Mouse (Mus musculus) liver, embryonic 12.5 days (tissue): ENCODE results near the gene Irx2. TPM values are rescaled to one million over a fixed set of nuclear protein-coding genes. Genes with fewer than 3 reads are reported as not detected.
A peak's percentile ranks its signal among the peaks of the same experiment; 100 is the strongest.

ENCODE experiments used
- ATAC-seq: fragments of 200-750 bp; cut with Nextera tagmentation; 2 replicates; pipeline ENCODE4 v1.8.0; 2017; ENCODE audit warnings: moderate number of reproducible peaks, mild to moderate bottlenecking, moderate library complexity
- H3K27ac ChIP-seq: fragments of 300-500 bp; sonication (generic); 2 replicates; pipeline ENCODE4 v1.5.1; 2016; ENCODE audit warnings: mild to moderate bottlenecking
- H3K27me3 ChIP-seq: fragments of 300-500 bp; sonication (generic); replicated peaks from 2 replicates; pipeline ENCODE4 v1.6.1; 2016; ENCODE audit warnings: mild to moderate bottlenecking, moderate library complexity
- H3K36me3 ChIP-seq: fragments of 300-500 bp; sonication (generic); 2 replicates; pipeline ENCODE4 v1.6.1; 2016; ENCODE audit warnings: mild to moderate bottlenecking, moderate library complexity
- H3K4me1 ChIP-seq: fragments of 300-500 bp; sonication (generic); 2 replicates; pipeline ENCODE4 v1.6.1; 2016
- H3K4me2 ChIP-seq: fragments of 300-500 bp; sonication (generic); 2 replicates; pipeline ENCODE4 v1.6.1; 2016; ENCODE audit warnings: mild to moderate bottlenecking, moderate library complexity
- H3K4me3 ChIP-seq: fragments of 300-500 bp; sonication (generic); 2 replicates; pipeline ENCODE4 v1.5.1; 2016; ENCODE audit warnings: mild to moderate bottlenecking, moderate library complexity
- H3K9ac ChIP-seq: fragments of 300-500 bp; sonication (generic); 2 replicates; pipeline ENCODE4 v1.6.1; 2016; ENCODE audit warnings: mild to moderate bottlenecking, moderate library complexity
- H3K9me3 ChIP-seq: fragments of 300-500 bp; sonication (generic); replicated peaks from 2 replicates; pipeline ENCODE4 v1.6.1; 2016; ENCODE audit warnings: mild to moderate bottlenecking, moderate library complexity
- WGBS: fragments of 180-500 bp; shearing (Covaris S2); methylation state at CpG from one replicate; pipeline ENCODE4 v1.1.7; 2016; ENCODE audit not compliant: insufficient replicate concordance; 5-methylcytosine and 5-hydroxymethylcytosine counted together
- polyA plus RNA-seq: library from polyadenylated mRNA; unstranded; fragments of >200 nt; fragmentation: Nextera tagmentation; extraction: Ambion mirVana; gene quantifications from 2 replicates; pipeline ENCODE4 v1.2.1, GENCODE M21; 2016

Irx2 gene
- 0.30 TPM in 1 of 2 replicates, not detected in the other for polyA plus RNA-seq

DNA sequence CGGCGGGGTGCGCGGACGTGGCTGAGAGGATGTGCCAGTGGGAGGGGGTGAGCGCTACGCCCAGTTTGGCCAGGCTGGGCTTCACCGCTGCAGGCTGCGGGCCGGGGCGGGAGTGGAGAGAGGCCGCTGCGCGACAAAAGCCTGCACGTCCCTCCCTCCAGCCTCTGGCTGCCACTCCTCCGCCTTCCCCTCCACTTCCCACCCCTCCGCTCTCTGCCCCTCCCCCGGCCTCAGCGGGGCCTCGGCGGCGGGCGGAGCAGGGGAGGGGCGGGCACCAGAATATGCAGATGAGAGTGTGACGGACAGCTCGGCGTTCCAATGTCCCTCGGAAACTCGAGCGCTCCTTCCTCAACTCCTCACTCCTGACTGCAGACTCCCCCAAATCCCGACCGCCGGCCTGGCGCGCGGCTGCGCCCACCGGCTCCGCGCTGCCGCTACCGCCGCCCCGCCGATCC lies at the start of gene Irx2:
Gene Irx2, plus strand, starts transcription at position 359 of the 455 bp plus-strand sequence.
- no peak within 1 kb of the TSS for H3K9ac ChIP-seq
- 0% methylated on average over 37 of the region's 45 CpGs for WGBS
- peaks cover 9% of the 10 kb centered on the region; the same call in 1 of the 2 replicates for H3K4me1 ChIP-seq
- no peaks in the 10 kb centered on the region for H3K36me3 ChIP-seq
- no peaks in the 10 kb centered on the region for H3K9me3 ChIP-seq
- ATAC-seq, result peak; percentile 85
- H3K27ac ChIP-seq, result no peak within 1 kb of the TSS
- H3K27me3 ChIP-seq, result peaks cover 99% of the 10 kb centered on the region
- peak within 1 kb of the TSS; percentile 49 for H3K4me3 ChIP-seq
- peak within 1 kb of the TSS; percentile 66 for H3K4me2 ChIP-seq

DNA sequence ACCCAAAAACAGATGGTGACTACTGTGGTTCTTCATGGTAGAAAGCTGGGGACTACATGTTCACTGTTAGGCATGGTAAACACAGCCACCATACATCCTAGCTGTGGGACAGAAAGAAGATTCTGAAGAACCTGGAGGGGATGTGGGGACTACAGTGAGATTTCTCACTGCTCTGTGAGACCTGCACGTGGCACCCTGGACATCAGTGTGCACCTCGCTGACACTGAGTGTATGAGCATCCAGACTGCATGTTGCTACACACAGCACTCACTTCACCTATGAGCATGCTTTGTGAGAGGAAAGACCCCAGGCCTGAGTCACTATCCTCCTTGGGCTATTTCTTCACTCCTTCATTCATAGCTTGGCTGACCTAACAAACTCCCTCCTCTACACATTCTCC lies 47.3 kb upstream of the Irx2 start:
- no peak overlapping the region for H3K27ac ChIP-seq
- H3K4me2 ChIP-seq, result no peak overlapping the region
- no peak overlapping the region for H3K4me3 ChIP-seq
- no peaks in the 10 kb centered on the region for H3K4me1 ChIP-seq
- no peak overlapping the region for H3K9ac ChIP-seq
- ATAC-seq, result no peak
- no peaks in the 10 kb centered on the region for H3K9me3 ChIP-seq
- H3K36me3 ChIP-seq, result no peaks in the 10 kb centered on the region
- H3K27me3 ChIP-seq, result no peaks in the 10 kb centered on the region
- WGBS, result 63% methylated on average over 2 of the region's 2 CpGs

GRCm38 (mm10) chr13:72592526-72592925 lies 36.1 kb upstream of the Irx2 start:
- Histone ChIP-seq H3K27me3 (no peaks in the 10 kb centered on the region), H3K4me1 (no peaks in the 10 kb centered on the region), H3K27ac (no peak overlapping the region), H3K4me2 (no peak overlapping the region), H3K4me3 (no peak overlapping the region), H3K9me3 (no peaks in the 10 kb centered on the region), H3K9ac (no peak overlapping the region), H3K36me3 (no peaks in the 10 kb centered on the region)
- 61% methylated on average over 4 of the region's 4 CpGs for WGBS
- ATAC-seq, result no peak

DNA sequence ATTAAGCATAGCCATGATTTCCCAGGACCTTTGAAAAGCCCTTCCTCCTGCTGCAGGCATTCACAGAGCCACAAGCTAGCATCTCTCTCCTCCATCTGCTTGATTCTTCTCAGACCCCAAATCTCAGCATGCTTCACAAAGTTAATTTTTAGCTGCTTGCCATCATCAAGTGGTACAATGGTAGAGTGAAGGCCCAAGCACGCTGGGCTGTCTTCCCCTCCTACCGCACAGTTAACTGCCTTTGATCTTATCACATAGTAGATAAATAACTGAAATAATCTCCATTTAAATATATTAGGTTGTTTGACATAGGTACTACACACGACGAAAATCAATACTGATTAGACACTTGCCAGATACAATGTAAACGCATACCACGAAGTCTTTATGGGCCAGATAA lies 35.3 kb upstream of the Irx2 start:
- WGBS, result 62% methylated on average over 6 of the region's 6 CpGs
- Histone ChIP-seq H3K4me2 (no peak overlapping the region), H3K4me1 (no peaks in the 10 kb centered on the region), H3K9ac (no peak overlapping the region), H3K4me3 (no peak overlapping the region), H3K27me3 (no peaks in the 10 kb centered on the region), H3K27ac (no peak overlapping the region), H3K9me3 (no peaks in the 10 kb centered on the region), H3K36me3 (no peaks in the 10 kb centered on the region)
- ATAC-seq, result no peak

GRCm38 (mm10) chr13:72593710-72594111 lies 34.9 kb upstream of the Irx2 start:
- H3K27ac ChIP-seq, result no peak overlapping the region
- H3K9me3 ChIP-seq, result no peaks in the 10 kb centered on the region
- WGBS, result 46% methylated on average over 4 of the region's 4 CpGs

DNA sequence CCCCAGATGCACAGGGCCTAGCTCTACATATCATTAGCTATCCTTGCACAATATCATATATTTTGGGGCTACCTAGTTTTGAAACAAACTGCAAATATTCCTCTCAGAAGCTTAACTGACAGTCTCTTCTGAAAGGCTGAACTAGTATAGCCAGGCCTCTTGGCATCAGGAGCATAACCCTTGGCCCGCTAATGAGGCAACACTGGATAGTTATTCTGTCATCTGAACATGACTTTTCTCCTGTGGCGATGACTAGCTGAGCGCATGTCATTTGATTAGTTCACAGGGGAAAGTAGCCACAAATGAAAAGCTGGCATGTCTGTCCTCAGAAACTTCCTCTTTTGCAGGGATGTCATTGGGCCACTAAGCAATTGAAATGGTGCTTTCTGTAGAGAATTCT lies 29.4 kb upstream of the Irx2 start:
- H3K4me2 ChIP-seq, result no peak overlapping the region
- H3K9ac ChIP-seq, result no peak overlapping the region
- no peaks in the 10 kb centered on the region for H3K9me3 ChIP-seq
- WGBS, result 57% methylated on average over 3 of the region's 3 CpGs
- no peaks in the 10 kb centered on the region for H3K4me1 ChIP-seq
- H3K27me3 ChIP-seq, result no peaks in the 10 kb centered on the region
- no peaks in the 10 kb centered on the region for H3K36me3 ChIP-seq
- H3K27ac ChIP-seq, result no peak overlapping the region
- no peak for ATAC-seq
- no peak overlapping the region for H3K4me3 ChIP-seq

More at GRCm38 (mm10) chr13:72593710-72594111, 34.9 kb upstream of the Irx2 start:
- H3K4me2 ChIP-seq, result no peak overlapping the region
- H3K4me3 ChIP-seq, result no peak overlapping the region
- H3K9ac ChIP-seq, result no peak overlapping the region
- H3K4me1 ChIP-seq, result no peaks in the 10 kb centered on the region
- H3K27me3 ChIP-seq, result no peaks in the 10 kb centered on the region
- ATAC-seq, result no peak
- no peaks in the 10 kb centered on the region for H3K36me3 ChIP-seq

GRCm38 (mm10) chr13:72608706-72609105 lies 19.9 kb upstream of the Irx2 start:
- Histone ChIP-seq H3K4me2 (no peak overlapping the region), H3K27me3 (no peaks in the 10 kb centered on the region), H3K4me1 (no peaks in the 10 kb centered on the region), H3K9me3 (no peaks in the 10 kb centered on the region), H3K9ac (no peak overlapping the region), H3K36me3 (no peaks in the 10 kb centered on the region), H3K4me3 (no peak overlapping the region), H3K27ac (no peak overlapping the region)
- ATAC-seq, result no peak
- WGBS, result 61% methylated on average over 16 of the region's 16 CpGs

- no peaks in the 10 kb centered on the region for H3K9me3 ChIP-seq
- H3K27me3 ChIP-seq, result no peaks in the 10 kb centered on the region
- ATAC-seq, result no peak
- H3K36me3 ChIP-seq, result no peaks in the 10 kb centered on the region
- 60% methylated on average over 2 of the region's 2 CpGs for WGBS
- no peak overlapping the region for H3K4me2 ChIP-seq
- H3K4me1 ChIP-seq, result no peaks in the 10 kb centered on the region
- H3K4me3 ChIP-seq, result no peak overlapping the region
- no peak overlapping the region for H3K9ac ChIP-seq
- no peak overlapping the region for H3K27ac ChIP-seq
Observed at GRCm38 (mm10) chr13:72610277-72610676, 18.3 kb upstream of the Irx2 start.

GRCm38 (mm10) chr13:72623926-72624846 lies 4.4 kb upstream of the Irx2 start:
- 2% methylated on average over 46 of the region's 46 CpGs for WGBS
- no peaks in the 10 kb centered on the region for H3K9me3 ChIP-seq
- peak overlapping the region; percentile 41 for H3K4me2 ChIP-seq
- peaks cover 6% of the 10 kb centered on the region; the same call in 1 of the 2 replicates for H3K4me1 ChIP-seq
- H3K36me3 ChIP-seq, result no peaks in the 10 kb centered on the region
- peak overlapping the region; percentile 13; the same call in 1 of the 2 replicates for H3K4me3 ChIP-seq
- H3K9ac ChIP-seq, result no peak overlapping the region
- H3K27ac ChIP-seq, result no peak overlapping the region
- H3K27me3 ChIP-seq, result peaks cover 84% of the 10 kb centered on the region
- no peak for ATAC-seq

DNA sequence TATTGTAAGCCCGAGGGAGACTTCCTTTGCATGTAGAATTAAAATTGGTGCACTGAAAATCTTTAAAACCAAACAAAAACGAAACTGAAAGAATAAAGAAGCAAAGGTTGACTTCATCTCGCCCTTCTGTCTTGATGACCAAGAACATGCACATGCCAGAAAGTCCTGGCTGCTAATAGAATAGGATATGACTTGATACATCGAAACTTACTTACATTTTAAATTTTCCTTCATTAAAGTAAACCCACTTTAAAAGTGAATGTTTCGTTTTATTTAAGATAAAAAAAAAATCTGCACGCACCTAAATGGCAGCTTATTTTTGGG lies 3.8 kb upstream of the Irx2 start:
- Histone ChIP-seq H3K27ac (no peak overlapping the region), H3K4me1 (peaks cover 9% of the 10 kb centered on the region; the same call in 1 of the 2 replicates), H3K4me3 (0 out of 2 replicates have a peak overlapping the region, but pooled peaks have one; percentile 13), H3K27me3 (peaks cover 90% of the 10 kb centered on the region), H3K36me3 (no peaks in the 10 kb centered on the region), H3K9ac (no peak overlapping the region), H3K4me2 (peak overlapping the region; percentile 41), H3K9me3 (no peaks in the 10 kb centered on the region)
- ATAC-seq, result no peak
- 4% methylated on average over 6 of the region's 6 CpGs for WGBS

DNA sequence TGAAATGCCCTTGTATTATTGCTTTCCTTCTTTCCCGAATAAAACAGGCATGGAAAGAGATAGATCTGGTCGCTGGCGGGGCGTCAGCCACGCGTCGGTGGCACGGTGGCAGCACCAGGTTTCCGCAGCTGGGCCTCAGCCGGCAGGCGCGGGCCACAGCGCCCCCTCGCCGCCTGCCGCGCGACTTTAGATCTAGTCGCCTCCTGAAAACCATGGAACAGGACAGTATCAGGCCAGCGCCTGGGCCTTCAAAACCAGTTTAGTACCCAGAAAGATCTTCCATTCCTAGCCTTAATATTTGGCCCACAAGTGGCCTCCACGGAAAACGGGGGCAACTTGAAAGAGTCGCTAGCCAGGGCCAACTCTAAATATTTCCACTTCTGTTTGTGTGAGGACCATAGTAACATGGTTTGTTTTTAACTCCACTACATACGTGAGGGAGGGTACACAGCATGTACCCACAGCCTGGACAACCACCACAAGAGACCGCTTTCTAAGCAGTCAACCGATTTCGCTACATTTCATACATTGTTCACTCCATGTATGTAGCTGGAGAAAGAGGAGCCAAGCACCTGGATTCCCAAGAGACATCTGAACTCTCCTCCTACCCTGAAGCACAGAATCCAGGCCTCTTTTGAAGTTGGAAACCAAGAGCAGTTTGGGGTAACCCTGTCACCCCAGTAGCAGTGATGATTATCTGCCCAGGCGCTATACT lies 3.2 kb upstream of the Irx2 start:
- Histone ChIP-seq H3K4me3 (no peak overlapping the region), H3K9ac (no peak overlapping the region)

More for the DNA sequence above, 3.2 kb upstream of the Irx2 start:
- peaks cover 9% of the 10 kb centered on the region; the same call in 1 of the 2 replicates for H3K4me1 ChIP-seq
- H3K27me3 ChIP-seq, result peaks cover 96% of the 10 kb centered on the region
- no peak for ATAC-seq
- H3K27ac ChIP-seq, result no peak overlapping the region
- 7% methylated on average over 28 of the region's 28 CpGs for WGBS
- H3K9me3 ChIP-seq, result no peaks in the 10 kb centered on the region
- H3K36me3 ChIP-seq, result no peaks in the 10 kb centered on the region
- 0 out of 2 replicates have a peak overlapping the region, but pooled peaks have one; percentile 20 for H3K4me2 ChIP-seq
